Mouse (Mus musculus) stomach, postnatal 0 days (tissue): ENCODE results near the gene Map3k9. TPM values are rescaled to one million over a fixed set of nuclear protein-coding genes. Genes with fewer than 3 reads are reported as not detected.

Experiments
- ATAC-seq: fragments of 200-750 bp; cut with Nextera tagmentation; 2 replicates; pipeline ENCODE4 v1.8.0; 2017; ENCODE audit not compliant: low FRiP score, low TSS enrichment
- DNase-seq: peaks from one replicate; pipeline ENCODE4 v3.0.0-alpha.2; 2016; ENCODE audit warnings: low spot score
- H3K27ac ChIP-seq: fragments of 300-500 bp; sonication (generic); replicated peaks from 2 replicates; pipeline ENCODE4 v1.5.1; 2014; ENCODE audit warnings: mild to moderate bottlenecking, control low read depth
- H3K27me3 ChIP-seq: fragments of 300-500 bp; sonication (generic); 2 replicates; pipeline ENCODE4 v1.6.1; 2014; ENCODE audit warnings: low read length; ENCODE audit not compliant: control insufficient read depth, insufficient read depth
- H3K36me3 ChIP-seq: fragments of 300-500 bp; sonication (generic); 2 replicates; pipeline ENCODE4 v1.6.1; 2014; ENCODE audit warnings: low read length, mixed read lengths; ENCODE audit not compliant: control insufficient read depth, insufficient read depth
- H3K4me1 ChIP-seq: fragments of 300-500 bp; sonication (generic); replicated peaks from 2 replicates; pipeline ENCODE4 v1.6.1; 2014; ENCODE audit warnings: antibody characterized with exemption; ENCODE audit not compliant: control insufficient read depth, insufficient read depth
- H3K4me2 ChIP-seq: fragments of 300-500 bp; sonication (generic); replicated peaks from 2 replicates; pipeline ENCODE4 v1.6.1; 2014; ENCODE audit warnings: low read depth, mild to moderate bottlenecking, control low read depth, moderate library complexity
- H3K4me3 ChIP-seq: fragments of 300-500 bp; sonication (generic); 2 replicates; pipeline ENCODE4 v1.5.1; 2014; ENCODE audit warnings: low read depth, low read length, control low read depth
- H3K9ac ChIP-seq: fragments of 300-500 bp; sonication (generic); 2 replicates; pipeline ENCODE4 v1.6.1; 2014; ENCODE audit warnings: mild to moderate bottlenecking, low read length, control low read depth, mixed read lengths
- H3K9me3 ChIP-seq: fragments of 300-500 bp; sonication (generic); 2 replicates; pipeline ENCODE4 v1.6.1; 2016; ENCODE audit warnings: low read length; ENCODE audit not compliant: control insufficient read depth
- CTCF ChIP-seq: IDR thresholded peaks from 2 replicates; pipeline ENCODE4 v1.5.1; 2016; ENCODE audit warnings: antibody characterized with exemption, low read depth, mild to moderate bottlenecking, moderate library complexity
- EP300 ChIP-seq: optimal IDR thresholded peaks from 2 replicates; pipeline ENCODE3; 2016; ENCODE audit warnings: antibody characterized with exemption
- WGBS: fragments of 180-500 bp; shearing (Covaris S2); extraction: QIAGEN DNeasy Blood & Tissue Kit; methylation state at CpG from one replicate; pipeline ENCODE4 v1.1.7; 2014; 5-methylcytosine and 5-hydroxymethylcytosine counted together
- polyA plus RNA-seq: library from polyadenylated mRNA; unstranded; fragments of >200 nt; fragmentation: Nextera tagmentation; extraction: Ambion mirVana; gene quantifications from 2 replicates; pipeline ENCODE4 v1.2.1, GENCODE M21; 2015

Gene Map3k9
- polyA plus RNA-seq, 1 experiment from 2014 or later: 3.2 TPM

- H3K27ac ChIP-seq: no peak overlapping the region
- 55% methylated on average over 3 of the region's 3 CpGs for WGBS
- H3K4me2 ChIP-seq: no peak overlapping the region
- DNase-seq (no peak), ATAC-seq (no peak)
- H3K9me3 ChIP-seq: no peaks in the 10 kb centered on the region
- H3K4me1 ChIP-seq: no peaks in the 10 kb centered on the region
- no peak overlapping the region for H3K9ac ChIP-seq
- H3K27me3 ChIP-seq: no peaks in the 10 kb centered on the region
- TF ChIP-seq EP300: no peak
- no peak for TF ChIP-seq CTCF
- H3K4me3 ChIP-seq: no peak overlapping the region
- no peaks in the 10 kb centered on the region for H3K36me3 ChIP-seq
Observed at GRCm38 (mm10) chr12:81685981-81686380, 95.0 kb downstream of the Map3k9 start.

DNA sequence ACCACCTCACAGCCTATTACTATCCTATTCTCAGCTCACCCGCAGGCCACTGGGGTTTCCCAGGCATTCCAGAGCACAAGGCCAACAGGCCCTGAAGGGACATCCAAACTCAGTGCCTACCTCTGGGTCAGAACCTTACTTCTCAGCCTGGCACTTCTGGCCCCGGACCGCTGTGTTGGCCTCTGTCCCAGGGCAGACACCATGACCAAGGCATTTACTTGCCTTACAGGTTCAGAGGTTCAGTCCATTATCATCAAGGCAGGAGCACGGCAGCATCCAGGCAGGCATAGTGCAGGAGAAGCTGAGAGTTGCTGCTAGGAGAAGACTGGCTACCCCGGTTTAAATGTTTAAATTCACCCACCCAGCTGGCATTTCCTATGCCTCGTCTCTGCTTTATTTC is 96.9 kb downstream of the Map3k9 start:
- Histone ChIP-seq H3K36me3 (no peaks in the 10 kb centered on the region), H3K9me3 (no peaks in the 10 kb centered on the region), H3K4me1 (no peaks in the 10 kb centered on the region), H3K4me2 (no peak overlapping the region), H3K27ac (no peak overlapping the region), H3K27me3 (no peaks in the 10 kb centered on the region), H3K9ac (no peak overlapping the region), H3K4me3 (no peak overlapping the region)
- DNase-seq: no peak
- no peak for TF ChIP-seq CTCF
- TF ChIP-seq EP300: no peak
- WGBS: 83% methylated on average over 6 of the region's 6 CpGs
- ATAC-seq: no peak

DNA sequence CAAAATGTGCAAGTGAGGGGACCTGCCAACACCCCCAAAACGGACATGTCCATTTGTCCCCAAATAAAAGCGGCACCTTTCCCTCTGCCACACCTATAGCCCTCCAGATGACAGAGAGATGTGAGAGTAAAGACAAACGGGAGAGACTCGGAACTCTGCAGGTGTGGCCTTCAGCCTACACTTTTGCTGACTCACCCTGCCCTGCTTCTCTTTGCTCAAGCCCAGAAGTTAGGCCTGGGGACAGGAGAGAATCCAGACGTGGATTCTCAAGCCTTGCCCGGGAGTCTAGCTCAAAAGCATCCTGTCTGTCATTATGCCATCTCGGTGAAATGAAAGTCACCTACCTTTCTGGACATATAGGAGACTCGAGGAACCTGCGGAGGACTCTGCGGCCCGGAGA is 97.6 kb downstream of the Map3k9 start:
- H3K9me3 ChIP-seq: no peaks in the 10 kb centered on the region
- H3K27me3 ChIP-seq: no peaks in the 10 kb centered on the region
- no peaks in the 10 kb centered on the region for H3K4me1 ChIP-seq
- TF ChIP-seq EP300: no peak
- TF ChIP-seq CTCF: no peak
- no peak overlapping the region for H3K4me2 ChIP-seq
- no peak overlapping the region for H3K9ac ChIP-seq
- 53% methylated on average over 11 of the region's 11 CpGs for WGBS
- peak; percentile 40 for DNase-seq
- ATAC-seq: no peak
- H3K4me3 ChIP-seq: no peak overlapping the region
- H3K36me3 ChIP-seq: no peaks in the 10 kb centered on the region
- H3K27ac ChIP-seq: no peak overlapping the region

- WGBS: 57% methylated on average over 7 of the region's 7 CpGs
- H3K4me3 ChIP-seq: no peak overlapping the region
- no peaks in the 10 kb centered on the region for H3K27me3 ChIP-seq
- no peak overlapping the region for H3K9ac ChIP-seq
- no peak overlapping the region for H3K4me2 ChIP-seq
- no peaks in the 10 kb centered on the region for H3K4me1 ChIP-seq
- no peak for TF ChIP-seq EP300
- TF ChIP-seq CTCF: no peak
- no peak for ATAC-seq
- no peak overlapping the region for H3K27ac ChIP-seq
- DNase-seq: no peak
- no peaks in the 10 kb centered on the region for H3K9me3 ChIP-seq
- H3K36me3 ChIP-seq: no peaks in the 10 kb centered on the region
Observed at GRCm38 (mm10) chr12:81679807-81680529, 101.0 kb downstream of the Map3k9 start.

DNA sequence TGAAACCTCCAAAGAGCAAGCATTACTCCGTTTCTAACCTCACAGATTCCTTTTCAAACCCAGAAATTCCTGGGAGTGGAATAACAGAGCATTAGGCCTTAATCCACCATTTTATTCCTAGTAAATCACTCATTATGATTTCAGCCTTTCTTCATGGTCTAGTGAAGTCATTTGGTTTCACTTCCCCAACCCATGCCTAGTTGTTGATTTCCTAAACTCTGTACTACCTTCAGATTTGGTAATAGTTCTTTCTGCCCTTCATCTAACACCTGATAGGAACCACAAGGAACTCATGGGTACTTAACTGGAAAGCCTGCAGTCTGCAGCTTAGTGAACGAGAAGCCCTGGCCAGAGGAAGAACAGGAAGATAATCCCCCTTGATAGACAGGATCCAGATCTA is 105.4 kb downstream of the Map3k9 start:
- no peak for DNase-seq
- Histone ChIP-seq H3K9me3 (no peaks in the 10 kb centered on the region), H3K4me2 (no peak overlapping the region), H3K4me3 (no peak overlapping the region), H3K9ac (no peak overlapping the region), H3K27me3 (no peaks in the 10 kb centered on the region), H3K27ac (no peak overlapping the region), H3K36me3 (no peaks in the 10 kb centered on the region), H3K4me1 (no peaks in the 10 kb centered on the region)
- TF ChIP-seq EP300: no peak
- WGBS: 41% methylated on average over 2 of the region's 2 CpGs
- ATAC-seq: no peak

Other genes with a start within 250 kb of the Map3k9 start
- gene Gm20498, start 248.3 kb downstream of the Map3k9 start, polyA plus RNA-seq: 16.6 and 18.9 TPM in 2 replicates
- 20.0 and 20.7 TPM in 2 replicates for gene Synj2bp, start 248.3 kb downstream of the Map3k9 start, polyA plus RNA-seq
- 0.06 and 0.07 TPM in 2 replicates for gene Adam21, start 212.7 kb downstream of the Map3k9 start, polyA plus RNA-seq
- gene Med6, start 186.2 kb downstream of the Map3k9 start, polyA plus RNA-seq: 37.4 and 37.6 TPM in 2 replicates
- gene Ttc9, start 149.9 kb downstream of the Map3k9 start, polyA plus RNA-seq: 4.4 and 5.5 TPM in 2 replicates
- gene Pcnx, start 78.8 kb upstream of the Map3k9 start, polyA plus RNA-seq: 5.1 TPM in 2 replicates